Mouse (Mus musculus): ENCODE data around the gene Ext2.

The Ext2 gene

GRCm38 (mm10) chr2:93776267-93777055 is 45.9 kb downstream of the Ext2 start:
- DNase-seq (ENCODE audit: low spot score) = no peak

- DNase-seq (ENCODE audit: low spot score) = no peak
Measured at GRCm38 (mm10) chr2:93775431-93775830, 46.9 kb downstream of the Ext2 start.

- no peak for DNase-seq (ENCODE audit: low spot score)
Measured at GRCm38 (mm10) chr2:93774946-93775345, 47.4 kb downstream of the Ext2 start.

GRCm38 (mm10) chr2:93772765-93773085 is 49.6 kb downstream of the Ext2 start:
- no peak for DNase-seq (ENCODE audit: low spot score)

- DNase-seq (ENCODE audit: low spot score) = no peak
Measured at GRCm38 (mm10) chr2:93772054-93772764, 50.2 kb downstream of the Ext2 start.

GRCm38 (mm10) chr2:93770895-93771294 is 51.5 kb downstream of the Ext2 start:
- no peak for DNase-seq (ENCODE audit: low spot score)

- DNase-seq (ENCODE audit: low spot score) = no peak
Measured at GRCm38 (mm10) chr2:93769875-93770274, 52.5 kb downstream of the Ext2 start.

- no peak for DNase-seq (ENCODE audit: low spot score)
Measured at GRCm38 (mm10) chr2:93765721-93766120, 56.6 kb downstream of the Ext2 start.

GRCm38 (mm10) chr2:93764211-93764610 is 58.2 kb downstream of the Ext2 start:
- DNase-seq (ENCODE audit: low spot score) = no peak

- no peak for DNase-seq (ENCODE audit: low spot score)
Measured at GRCm38 (mm10) chr2:93760389-93760788, 62.0 kb downstream of the Ext2 start.

- no peak for DNase-seq (ENCODE audit: low spot score)
Measured at GRCm38 (mm10) chr2:93759173-93759572, 63.2 kb downstream of the Ext2 start.

GRCm38 (mm10) chr2:93758298-93758697 is 64.1 kb downstream of the Ext2 start:
- DNase-seq (ENCODE audit: low spot score) = no peak

- DNase-seq (ENCODE audit: low spot score) = no peak
Measured at GRCm38 (mm10) chr2:93754366-93754765, 68.0 kb downstream of the Ext2 start.

GRCm38 (mm10) chr2:93753147-93753758 is 69.1 kb downstream of the Ext2 start:
- no peak for DNase-seq (ENCODE audit: low spot score)

- DNase-seq (ENCODE audit: low spot score) = no peak
Measured at GRCm38 (mm10) chr2:93749709-93750108, 72.7 kb downstream of the Ext2 start.

- no peak for DNase-seq (ENCODE audit: low spot score)
Measured at GRCm38 (mm10) chr2:93747538-93748126, 74.7 kb downstream of the Ext2 start.

- no peak for DNase-seq (ENCODE audit: low spot score)
Measured at GRCm38 (mm10) chr2:93746620-93747019, 75.7 kb downstream of the Ext2 start.

- no peak for DNase-seq (ENCODE audit: low spot score)
Measured at GRCm38 (mm10) chr2:93746162-93746561, 76.2 kb downstream of the Ext2 start.

- no peak for DNase-seq (ENCODE audit: low spot score)
Measured at GRCm38 (mm10) chr2:93745741-93746140, 76.6 kb downstream of the Ext2 start.

- DNase-seq (ENCODE audit: low spot score) = no peak
Measured at GRCm38 (mm10) chr2:93744346-93745229, 77.8 kb downstream of the Ext2 start.

GRCm38 (mm10) chr2:93741700-93742099 is 80.7 kb downstream of the Ext2 start:
- no peak for DNase-seq (ENCODE audit: low spot score)

- no peak for DNase-seq (ENCODE audit: low spot score)
Measured at GRCm38 (mm10) chr2:93739044-93739569, 83.3 kb downstream of the Ext2 start.
